Mouse (Mus musculus) embryonic facial prominence, embryonic 12.5 days (tissue): ENCODE measurements around the gene Prss33. TPM values are rescaled to one million over a fixed set of nuclear protein-coding genes. Genes with fewer than 3 reads are reported as not detected.

Experiments used
- ATAC-seq: fragments of 200-750 bp; cut with Nextera tagmentation; 2 replicates; pipeline ENCODE4 v1.8.0; 2017; ENCODE audit not compliant: insufficient number of reproducible peaks, insufficient read depth, low FRiP score, low TSS enrichment
- H3K27ac ChIP-seq: fragments of 300-500 bp; sonication (generic); 2 replicates; pipeline ENCODE4 v1.5.1; 2016; ENCODE audit warnings: mild to moderate bottlenecking
- H3K27me3 ChIP-seq: fragments of 300-500 bp; sonication (generic); 2 replicates; pipeline ENCODE4 v1.6.1; 2016; ENCODE audit warnings: mild to moderate bottlenecking, moderate library complexity
- H3K36me3 ChIP-seq: fragments of 300-500 bp; sonication (generic); 2 replicates; pipeline ENCODE4 v1.6.1; 2016; ENCODE audit warnings: mild to moderate bottlenecking
- H3K4me1 ChIP-seq: fragments of 300-500 bp; sonication (generic); 2 replicates; pipeline ENCODE4 v1.6.1; 2016
- H3K4me2 ChIP-seq: fragments of 300-500 bp; sonication (generic); replicated peaks from 2 replicates; pipeline ENCODE4 v1.6.1; 2016; ENCODE audit warnings: mild to moderate bottlenecking, moderate library complexity
- H3K4me3 ChIP-seq: fragments of 300-500 bp; sonication (generic); 2 replicates; pipeline ENCODE4 v1.5.1; 2016; ENCODE audit warnings: mild to moderate bottlenecking
- H3K9ac ChIP-seq: fragments of 300-500 bp; sonication (generic); 2 replicates; pipeline ENCODE4 v1.6.1; 2016; ENCODE audit warnings: mild to moderate bottlenecking, moderate library complexity
- H3K9me3 ChIP-seq: fragments of 300-500 bp; sonication (generic); 2 replicates; pipeline ENCODE4 v1.6.1; 2016; ENCODE audit warnings: mild to moderate bottlenecking, moderate library complexity
- WGBS: fragments of 180-500 bp; shearing (Covaris S2); methylation state at CpG from one replicate; pipeline ENCODE4 v1.1.7; 2016; 5-methylcytosine and 5-hydroxymethylcytosine counted together
- polyA plus RNA-seq: library from polyadenylated mRNA; unstranded; fragments of >200 nt; fragmentation: Nextera tagmentation; extraction: Ambion mirVana; gene quantifications from 2 replicates; pipeline ENCODE4 v1.2.1, GENCODE M21; 2016

The Prss33 gene
- polyA plus RNA-seq, 1 experiment from 2014 or later: 0.46 TPM

GRCm38 (mm10) chr17:23850853-23851749 is 15.2 kb upstream of the Prss33 start:
- no peak for ATAC-seq
- Histone ChIP-seq H3K9ac (no peak overlapping the region), H3K9me3 (no peaks in the 10 kb centered on the region), H3K27me3 (no peaks in the 10 kb centered on the region), H3K4me3 (no peak overlapping the region), H3K27ac (no peak overlapping the region), H3K4me2 (no peak overlapping the region), H3K36me3 (no peaks in the 10 kb centered on the region), H3K4me1 (no peaks in the 10 kb centered on the region)
- 60% methylated on average over 18 of the region's 19 CpGs for WGBS

DNA sequence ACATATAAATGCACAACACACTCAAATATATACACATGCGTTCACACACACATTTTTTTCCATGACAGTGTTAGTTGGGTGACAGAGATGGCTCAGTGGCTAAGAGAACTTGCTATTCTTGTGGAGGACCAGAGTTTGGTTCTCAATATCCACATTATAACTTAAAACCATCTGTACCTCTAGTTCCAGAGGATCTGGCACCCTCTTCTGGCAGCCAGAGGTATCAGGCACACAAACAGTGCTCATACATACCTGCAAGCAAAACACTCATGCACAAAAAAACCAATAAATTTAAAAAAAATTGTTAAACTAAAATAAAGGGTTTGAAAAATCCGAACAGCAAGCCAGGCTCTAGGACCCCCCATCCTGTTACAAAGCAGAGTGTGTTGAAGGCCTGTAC is 14.2 kb upstream of the Prss33 start:
- 56% methylated on average over 2 of the region's 2 CpGs for WGBS
- Histone ChIP-seq H3K36me3 (no peaks in the 10 kb centered on the region), H3K4me2 (no peak overlapping the region), H3K27me3 (no peaks in the 10 kb centered on the region), H3K27ac (no peak overlapping the region), H3K9me3 (no peaks in the 10 kb centered on the region), H3K9ac (no peak overlapping the region), H3K4me1 (no peaks in the 10 kb centered on the region), H3K4me3 (no peak overlapping the region)
- no peak for ATAC-seq

- no peaks in the 10 kb centered on the region for H3K36me3 ChIP-seq
- H3K27me3 ChIP-seq: peaks cover 5% of the 10 kb centered on the region; the same call in 1 of the 2 replicates
- peak within 1 kb of the TSS; percentile 40 for H3K4me2 ChIP-seq
- H3K9ac ChIP-seq: peak within 1 kb of the TSS; percentile 10; the same call in 1 of the 2 replicates
- no peaks in the 10 kb centered on the region for H3K4me1 ChIP-seq
- no peak within 1 kb of the TSS for H3K27ac ChIP-seq
- no peaks in the 10 kb centered on the region for H3K9me3 ChIP-seq
- H3K4me3 ChIP-seq: peak within 1 kb of the TSS; percentile 15; the same call in 1 of the 2 replicates
- no peak for ATAC-seq
- 12% methylated on average over 19 of the region's 19 CpGs for WGBS
These were observed 8.0 kb upstream of the Prss33 start, which contains the start of the genes Prss32 and Prss41 for GRCm38 (mm10) chr17:23843812-23844273. Gene Prss32, plus strand, starts transcription at chr17:23843855. Gene Prss41, minus strand, starts transcription at chr17:23844172.

DNA sequence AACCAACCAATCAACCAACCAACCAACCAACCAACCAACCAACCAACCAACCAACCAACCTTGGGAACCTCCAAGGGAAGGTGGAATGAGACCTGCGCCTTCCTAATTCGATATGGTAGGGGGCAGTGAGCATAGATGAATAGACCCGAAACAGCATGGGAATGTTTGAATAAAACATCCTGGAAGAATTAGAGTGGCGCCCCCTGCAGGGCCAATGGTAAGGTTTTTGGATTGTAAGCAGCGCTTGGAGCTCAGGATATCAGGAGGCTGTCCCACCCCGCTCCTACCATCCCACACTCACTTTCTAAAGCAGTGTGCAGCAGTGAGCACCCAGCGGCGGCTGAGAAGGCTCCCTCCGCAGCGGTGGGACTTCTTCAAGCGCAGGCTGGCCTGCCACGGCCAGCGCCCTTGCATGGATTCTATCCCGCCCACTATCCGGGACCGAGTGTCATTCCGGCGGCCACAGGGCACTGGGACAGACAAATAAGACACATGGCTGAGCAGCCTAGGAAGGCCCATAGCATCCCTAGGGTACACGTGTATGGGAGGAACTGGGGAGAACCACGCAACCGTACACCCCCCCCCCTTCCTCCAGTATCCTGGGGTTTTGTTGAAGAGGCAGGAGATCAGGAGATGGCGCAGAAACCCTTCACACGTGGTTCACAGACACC is 7.4 kb upstream of the Prss33 start:
- Histone ChIP-seq H3K4me1 (no peaks in the 10 kb centered on the region), H3K4me2 (peak overlapping the region; percentile 40), H3K4me3 (0 out of 2 replicates have a peak overlapping the region, but pooled peaks have one; percentile 15), H3K9ac (no peak overlapping the region), H3K36me3 (no peaks in the 10 kb centered on the region), H3K27me3 (peaks cover 5% of the 10 kb centered on the region; the same call in 1 of the 2 replicates), H3K9me3 (no peaks in the 10 kb centered on the region), H3K27ac (no peak overlapping the region)
- ATAC-seq: no peak
- 42% methylated on average over 23 of the region's 23 CpGs for WGBS

GRCm38 (mm10) chr17:23841145-23841544 is 5.3 kb upstream of the Prss33 start:
- peaks cover 8% of the 10 kb centered on the region; the same call in 1 of the 2 replicates for H3K27me3 ChIP-seq
- no peak overlapping the region for H3K4me2 ChIP-seq
- H3K9ac ChIP-seq: no peak overlapping the region
- 33% methylated on average over 4 of the region's 4 CpGs for WGBS
- no peak overlapping the region for H3K27ac ChIP-seq
- H3K9me3 ChIP-seq: no peaks in the 10 kb centered on the region
- H3K36me3 ChIP-seq: no peaks in the 10 kb centered on the region
- no peaks in the 10 kb centered on the region for H3K4me1 ChIP-seq
- no peak for ATAC-seq
- H3K4me3 ChIP-seq: no peak overlapping the region

GRCm38 (mm10) chr17:23831201-23831600 is 4.7 kb downstream of the Prss33 start:
- no peak overlapping the region for H3K4me2 ChIP-seq
- H3K4me1 ChIP-seq: peaks cover 12% of the 10 kb centered on the region; the same call in 1 of the 2 replicates
- WGBS: 90% methylated on average over 1 of the region's 1 CpGs
- peaks cover 33% of the 10 kb centered on the region; the same call in 1 of the 2 replicates for H3K27me3 ChIP-seq
- H3K4me3 ChIP-seq: no peak overlapping the region
- H3K9me3 ChIP-seq: no peaks in the 10 kb centered on the region
- no peak for ATAC-seq
- no peak overlapping the region for H3K27ac ChIP-seq
- peaks cover 6% of the 10 kb centered on the region for H3K36me3 ChIP-seq
- H3K9ac ChIP-seq: no peak overlapping the region

DNA sequence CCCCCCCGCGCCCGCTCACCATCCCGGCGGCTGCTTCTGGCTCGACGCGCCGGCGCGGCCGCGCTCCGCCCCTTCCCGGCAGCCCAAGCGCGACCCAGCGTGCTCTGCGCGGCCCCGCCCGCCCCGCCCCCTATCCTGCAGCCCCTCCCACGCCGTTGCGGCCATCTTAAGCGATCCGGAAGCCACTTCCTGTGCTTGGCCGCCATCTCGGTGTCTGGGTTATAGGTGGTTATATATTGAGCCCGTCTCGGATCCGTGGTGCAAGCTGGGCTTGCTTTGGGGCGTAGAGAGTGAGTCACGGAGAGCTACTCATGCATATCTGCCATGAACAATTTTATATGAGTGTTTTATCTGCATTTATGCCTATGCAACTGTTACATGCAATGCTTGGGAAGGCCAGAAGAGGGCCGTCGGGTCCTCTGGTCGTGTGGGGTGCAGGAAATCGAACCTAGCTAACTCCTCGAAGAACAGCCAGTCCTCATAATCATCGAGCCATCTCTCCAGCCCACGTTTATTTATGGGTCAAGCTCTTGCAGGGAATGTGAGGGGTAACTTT is 6.7 kb downstream of the Prss33 start, which contains the start of gene Elob:
Elob (minus strand) TSS at position 73 of the 556 bp plus-strand sequence.
- H3K4me1 ChIP-seq: peaks cover 12% of the 10 kb centered on the region; the same call in 1 of the 2 replicates
- H3K27ac ChIP-seq: peak within 1 kb of the TSS; percentile 85
- peaks cover 17% of the 10 kb centered on the region; the same call in 1 of the 2 replicates for H3K27me3 ChIP-seq
- peak; percentile 87 for ATAC-seq
- no peaks in the 10 kb centered on the region for H3K9me3 ChIP-seq
- H3K36me3 ChIP-seq: peaks cover 25% of the 10 kb centered on the region
- peak within 1 kb of the TSS; percentile 85 for H3K4me2 ChIP-seq
- peak within 1 kb of the TSS; percentile 83 for H3K9ac ChIP-seq
- H3K4me3 ChIP-seq: peak within 1 kb of the TSS; percentile 89
- under 1% methylated on average over 26 of the region's 42 CpGs for WGBS

DNA sequence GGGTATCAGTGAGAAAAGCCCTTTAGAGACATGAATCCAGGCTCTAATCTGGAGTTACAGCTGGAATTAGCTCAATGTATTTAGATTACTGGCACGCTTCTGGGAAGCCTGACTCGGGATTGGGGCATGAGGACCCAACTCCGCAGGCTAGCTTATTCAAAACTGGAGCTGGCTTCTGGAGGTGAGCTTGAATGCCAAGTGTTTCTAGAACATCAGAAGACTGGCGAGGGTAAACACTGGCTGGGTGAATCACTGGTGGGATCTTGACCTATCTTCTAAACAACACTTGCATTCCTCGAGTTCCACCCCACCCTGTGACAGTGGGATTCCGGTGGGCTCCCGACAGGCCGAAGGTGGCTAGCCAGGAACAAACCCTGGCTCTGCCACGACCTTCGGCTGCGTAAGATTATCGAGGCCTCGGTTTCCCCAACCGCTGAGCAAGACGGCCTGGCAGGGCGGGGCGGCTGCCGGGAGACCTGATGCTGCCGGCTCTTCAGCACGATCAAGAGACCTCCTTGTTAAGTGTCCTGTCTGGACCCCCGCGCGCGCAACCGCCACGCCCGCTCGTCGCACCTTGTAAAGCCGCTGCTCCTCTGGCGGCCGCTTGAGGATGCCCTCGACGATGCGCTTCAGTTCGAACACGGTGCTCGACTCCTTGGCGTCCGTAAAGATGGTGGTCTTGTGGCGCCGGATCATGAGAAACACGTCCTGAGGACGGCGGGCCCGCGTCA is 7.4 kb downstream of the Prss33 start:
- Histone ChIP-seq H3K9me3 (no peaks in the 10 kb centered on the region), H3K27ac (peak overlapping the region; percentile 85), H3K36me3 (peaks cover 31% of the 10 kb centered on the region), H3K4me1 (peaks cover 12% of the 10 kb centered on the region; the same call in 1 of the 2 replicates), H3K9ac (peak overlapping the region; percentile 83), H3K27me3 (peaks cover 10% of the 10 kb centered on the region; the same call in 1 of the 2 replicates), H3K4me3 (peak overlapping the region; percentile 89), H3K4me2 (peak overlapping the region; percentile 85)
- ATAC-seq: peak; percentile 76
- WGBS: under 1% methylated on average over 47 of the region's 47 CpGs

DNA sequence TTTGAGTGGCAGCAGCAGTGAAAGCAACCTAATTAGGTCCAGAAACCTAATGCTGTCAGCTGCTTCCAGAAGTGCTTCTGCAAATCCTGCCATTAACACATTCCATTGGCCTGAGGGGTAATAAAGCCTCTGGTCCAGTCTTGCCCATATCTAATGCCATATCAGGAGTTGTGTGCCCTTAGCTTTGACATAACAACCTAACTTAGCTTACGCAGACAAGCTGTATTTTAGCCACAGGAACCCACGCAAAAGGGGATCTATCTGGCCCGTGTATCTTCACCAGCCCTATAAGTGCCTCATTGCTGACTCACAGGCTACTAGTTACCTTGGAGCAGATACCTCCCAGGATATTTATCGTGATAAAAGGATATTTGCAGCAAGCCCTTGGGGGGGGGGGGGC is 10.3 kb downstream of the Prss33 start:
- Histone ChIP-seq H3K4me2 (no peak overlapping the region), H3K27me3 (no peaks in the 10 kb centered on the region), H3K9me3 (no peaks in the 10 kb centered on the region), H3K9ac (no peak overlapping the region), H3K4me3 (no peak overlapping the region), H3K27ac (no peak overlapping the region), H3K36me3 (peaks cover 60% of the 10 kb centered on the region), H3K4me1 (peaks cover 12% of the 10 kb centered on the region; the same call in 1 of the 2 replicates)
- no peak for ATAC-seq
- WGBS: 76% methylated on average over 4 of the region's 4 CpGs

DNA sequence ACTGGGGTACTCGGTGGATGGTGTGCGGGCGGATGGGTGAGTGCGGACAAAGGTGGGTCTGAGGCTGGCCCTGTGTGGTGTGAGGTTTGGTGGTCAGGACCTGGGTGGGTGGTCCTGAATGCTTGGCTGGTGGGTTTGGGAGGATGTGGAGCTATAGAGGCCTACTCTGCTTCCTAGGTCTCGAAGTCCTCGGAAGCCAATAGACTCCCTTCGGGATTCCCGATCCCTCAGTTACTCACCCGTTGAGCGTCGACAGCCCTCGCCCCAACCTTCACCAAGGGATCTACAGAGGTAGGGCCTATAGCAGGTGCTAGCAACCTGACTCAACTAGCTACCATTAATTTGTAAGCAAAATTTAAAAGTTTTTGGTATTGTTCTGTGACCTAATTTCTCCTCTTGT is 12.2 kb downstream of the Prss33 start:
- H3K4me1 ChIP-seq: peaks cover 12% of the 10 kb centered on the region; the same call in 1 of the 2 replicates
- no peak for ATAC-seq
- H3K4me3 ChIP-seq: no peak overlapping the region
- H3K9ac ChIP-seq: no peak overlapping the region
- peaks cover 80% of the 10 kb centered on the region for H3K36me3 ChIP-seq
- H3K4me2 ChIP-seq: no peak overlapping the region
- WGBS: 94% methylated on average over 12 of the region's 12 CpGs
- no peak overlapping the region for H3K27ac ChIP-seq
- peaks cover 9% of the 10 kb centered on the region; the same call in 1 of the 2 replicates for H3K9me3 ChIP-seq
- H3K27me3 ChIP-seq: no peaks in the 10 kb centered on the region
